Mouse (Mus musculus): ENCODE data around the gene Ing1.

Gene Ing1

GRCm38 (mm10) chr8:11554799-11555719, at the start of gene Ing1:
Ing1 (plus strand) TSS chr8:11555571.
- CTCF ChIA-PET: interaction anchor here (0.5 to 0.6 kb wide), 2 partner anchors 7 to 19 kb away, joined by 4 to 15 read pairs; no protein-coding TSS in a partner anchor

GRCm38 (mm10) chr8:11506074-11506473, 49.3 kb upstream of the Ing1 start:
- CTCF ChIA-PET: interaction anchor here (0.6 kb wide), 1 partner anchor 136 kb away, joined by 7 read pairs; no protein-coding TSS in a partner anchor

- CTCF ChIA-PET: interaction anchor here (1.0 kb wide), 1 partner anchor 109 kb away, joined by 3 read pairs; no protein-coding TSS in a partner anchor
Measured at GRCm38 (mm10) chr8:11506802-11507201, 48.6 kb upstream of the Ing1 start.

- CTCF ChIA-PET: no interaction called here
Measured at GRCm38 (mm10) chr8:11508880-11509279, 46.5 kb upstream of the Ing1 start.

GRCm38 (mm10) chr8:11510971-11511370, 44.4 kb upstream of the Ing1 start:
- CTCF ChIA-PET: no interaction called here

GRCm38 (mm10) chr8:11512711-11513110, 42.7 kb upstream of the Ing1 start:
- CTCF ChIA-PET: no interaction called here

- CTCF ChIA-PET: no interaction called here
Measured at GRCm38 (mm10) chr8:11513247-11513646, 42.1 kb upstream of the Ing1 start.

- CTCF ChIA-PET: no interaction called here
Measured at GRCm38 (mm10) chr8:11516292-11516691, 39.1 kb upstream of the Ing1 start.

GRCm38 (mm10) chr8:11517366-11518055, 37.9 kb upstream of the Ing1 start:
- CTCF ChIA-PET: no interaction called here

- CTCF ChIA-PET: no interaction called here
Measured at GRCm38 (mm10) chr8:11518056-11518396, 37.3 kb upstream of the Ing1 start.

GRCm38 (mm10) chr8:11518676-11519075, 36.7 kb upstream of the Ing1 start:
- CTCF ChIA-PET: no interaction called here

GRCm38 (mm10) chr8:11523331-11523730, 32.0 kb upstream of the Ing1 start:
- CTCF ChIA-PET: interaction anchor here (0.7 kb wide), 1 partner anchor 621 kb away, joined by 3 read pairs; no protein-coding TSS in a partner anchor

- CTCF ChIA-PET: no interaction called here
Measured at GRCm38 (mm10) chr8:11530155-11530770, 25.1 kb upstream of the Ing1 start.

- CTCF ChIA-PET: no interaction called here
Measured at GRCm38 (mm10) chr8:11530849-11531248, 24.5 kb upstream of the Ing1 start.

- CTCF ChIA-PET: no interaction called here
Measured at GRCm38 (mm10) chr8:11534494-11534893, 20.9 kb upstream of the Ing1 start.

- CTCF ChIA-PET: no interaction called here
Measured at GRCm38 (mm10) chr8:11539049-11539448, 16.3 kb upstream of the Ing1 start.

- CTCF ChIA-PET: no interaction called here
Measured at GRCm38 (mm10) chr8:11540182-11540581, 15.2 kb upstream of the Ing1 start.

GRCm38 (mm10) chr8:11542031-11542430, 13.3 kb upstream of the Ing1 start:
- CTCF ChIA-PET: no interaction called here

- CTCF ChIA-PET: interaction anchor here (1.1 kb wide), 1 partner anchor 79 kb away, joined by 3 read pairs; no protein-coding TSS in a partner anchor
Measured at GRCm38 (mm10) chr8:11542866-11543265, 12.5 kb upstream of the Ing1 start.

GRCm38 (mm10) chr8:11544386-11544785, 11.0 kb upstream of the Ing1 start:
- CTCF ChIA-PET: interaction anchor here (0.7 to 1.0 kb wide), 3 partner anchors 19 to 299 kb away, joined by 3 to 10 read pairs (median 5); no protein-coding TSS in a partner anchor

GRCm38 (mm10) chr8:11547063-11547462, 8.3 kb upstream of the Ing1 start:
- CTCF ChIA-PET: no interaction called here

- CTCF ChIA-PET: no interaction called here
Measured at GRCm38 (mm10) chr8:11549706-11550105, 5.7 kb upstream of the Ing1 start.

Data from spleen, embryonic (tissue).